Mouse (Mus musculus): ENCODE data around the gene Ptger2. TPM values are rescaled to one million over a fixed set of nuclear protein-coding genes. Genes with fewer than 3 reads are reported as not detected.

Gene Ptger2
- total RNA-seq, 2 experiments from 2014 or later, result 0.17 TPM; not detected in 1

- DNase-seq, result no peak
- TF ChIP-seq CTCF (IDR thresholded peaks at IDR 0.05), result no peak
- intact Hi-C loops (cut with DNase I), result no loop called here
- H3K27ac ChIP-seq, result no peak overlapping the region
- H3K4me3 ChIP-seq, result no peak overlapping the region
Measured at GRCm38 (mm10) chr14:45005698-45006283, 17.8 kb downstream of the Ptger2 start.

- no peak for TF ChIP-seq CTCF (IDR thresholded peaks at IDR 0.05)
- no peak for DNase-seq
- intact Hi-C loops (cut with DNase I), result no loop called here
- Histone ChIP-seq H3K27ac (no peak overlapping the region), H3K4me3 (no peak overlapping the region)
Measured at GRCm38 (mm10) chr14:45009242-45009641, 21.2 kb downstream of the Ptger2 start.

- H3K4me3 ChIP-seq, result no peak overlapping the region
- no peak overlapping the region for H3K27ac ChIP-seq
- no peak for DNase-seq
- intact Hi-C loops (cut with DNase I), result no loop called here
- no peak for TF ChIP-seq CTCF (IDR thresholded peaks at IDR 0.05)
Measured at GRCm38 (mm10) chr14:45011260-45011659, 23.3 kb downstream of the Ptger2 start.

GRCm38 (mm10) chr14:45011671-45012070 lies 23.7 kb downstream of the Ptger2 start:
- DNase-seq, result no peak
- H3K27ac ChIP-seq, result no peak overlapping the region
- no peak for TF ChIP-seq CTCF (IDR thresholded peaks at IDR 0.05)
- intact Hi-C loops (cut with DNase I), result no loop called here
- no peak overlapping the region for H3K4me3 ChIP-seq

- intact Hi-C loops (cut with DNase I), result no loop called here
- no peak for DNase-seq
- no peak overlapping the region for H3K27ac ChIP-seq
- no peak overlapping the region for H3K4me3 ChIP-seq
- TF ChIP-seq CTCF (IDR thresholded peaks at IDR 0.05), result no peak
Measured at GRCm38 (mm10) chr14:45021551-45021950, 33.6 kb downstream of the Ptger2 start.

- intact Hi-C loops (cut with DNase I), result no loop called here
- TF ChIP-seq CTCF (IDR thresholded peaks at IDR 0.05), result no peak
Measured at GRCm38 (mm10) chr14:45034293-45034692, 46.3 kb downstream of the Ptger2 start.

GRCm38 (mm10) chr14:45036579-45036978 lies 48.6 kb downstream of the Ptger2 start:
- H3K4me3 ChIP-seq, result no peak overlapping the region
- TF ChIP-seq CTCF (IDR thresholded peaks at IDR 0.05), result no peak
- intact Hi-C loops (cut with DNase I), result no loop called here

More at GRCm38 (mm10) chr14:45034293-45034692, 46.3 kb downstream of the Ptger2 start:
- no peak overlapping the region for H3K27ac ChIP-seq
- DNase-seq, result no peak
- H3K4me3 ChIP-seq, result no peak overlapping the region

GRCm38 (mm10) chr14:45038052-45038451 lies 50.1 kb downstream of the Ptger2 start:
- TF ChIP-seq CTCF (IDR thresholded peaks at IDR 0.05), result no peak
- intact Hi-C loops (cut with DNase I), result no loop called here
- Histone ChIP-seq H3K27ac (no peak overlapping the region), H3K4me3 (no peak overlapping the region)
- no peak for DNase-seq

More at GRCm38 (mm10) chr14:45036579-45036978, 48.6 kb downstream of the Ptger2 start:
- DNase-seq, result no peak
- H3K27ac ChIP-seq, result no peak overlapping the region

- TF ChIP-seq CTCF (IDR thresholded peaks at IDR 0.05), result no peak
- no peak overlapping the region for H3K27ac ChIP-seq
- intact Hi-C loops (cut with DNase I), result no loop called here
- no peak overlapping the region for H3K4me3 ChIP-seq
- DNase-seq, result no peak
Measured at GRCm38 (mm10) chr14:45040851-45041475, 53.0 kb downstream of the Ptger2 start.

GRCm38 (mm10) chr14:45048128-45048527 lies 60.1 kb downstream of the Ptger2 start:
- intact Hi-C loops (cut with DNase I), result no loop called here
- H3K4me3 ChIP-seq, result no peak overlapping the region
- H3K27ac ChIP-seq, result no peak overlapping the region
- DNase-seq, result no peak
- TF ChIP-seq CTCF (IDR thresholded peaks at IDR 0.05), result no peak

GRCm38 (mm10) chr14:45049689-45050418 lies 61.9 kb downstream of the Ptger2 start:
- H3K4me3 ChIP-seq, result no peak overlapping the region
- intact Hi-C loops (cut with DNase I), result no loop called here
- peak; percentile 24 for DNase-seq

GRCm38 (mm10) chr14:45050419-45050776 lies 62.4 kb downstream of the Ptger2 start:
- no peak for DNase-seq
- H3K27ac ChIP-seq, result peak overlapping the region; percentile 73
- intact Hi-C loops (cut with DNase I), result no loop called here

More at GRCm38 (mm10) chr14:45049689-45050418, 61.9 kb downstream of the Ptger2 start:
- no peak for TF ChIP-seq CTCF (IDR thresholded peaks at IDR 0.05)
- peak overlapping the region; percentile 73 for H3K27ac ChIP-seq

GRCm38 (mm10) chr14:45051116-45051515 lies 63.1 kb downstream of the Ptger2 start:
- no peak for DNase-seq
- Histone ChIP-seq H3K4me3 (no peak overlapping the region), H3K27ac (no peak overlapping the region)
- intact Hi-C loops (cut with DNase I), result no loop called here
- TF ChIP-seq CTCF (IDR thresholded peaks at IDR 0.05), result no peak

More at GRCm38 (mm10) chr14:45050419-45050776, 62.4 kb downstream of the Ptger2 start:
- TF ChIP-seq CTCF (IDR thresholded peaks at IDR 0.05), result no peak
- H3K4me3 ChIP-seq, result no peak overlapping the region

Small RNA genes within 50 kb of the gene (microRNA-seq; reads per million reads assigned to microRNA genes)
- gene Mir327, result not detected

Other genes with a start within 250 kb of the Ptger2 start
- not detected for gene Gm8267, start 237.9 kb upstream of the Ptger2 start, total RNA-seq (2021)
- not detected for gene Ptgdr, start 128.8 kb upstream of the Ptger2 start, total RNA-seq (2021)
- gene Gpr137c, start 231.5 kb downstream of the Ptger2 start, total RNA-seq (2021), result 1 to 10 TPM; 2.5 to 3.1 TPM
- gene Txndc16, start 232.1 kb downstream of the Ptger2 start, total RNA-seq (2021), result 1 to 10 TPM; 9.5 to 9.9 TPM